Mouse (Mus musculus) neural tube, embryonic 12.5 days (tissue): ENCODE measurements around the gene Mup20. TPM values are rescaled to one million over a fixed set of nuclear protein-coding genes. Genes with fewer than 3 reads are reported as not detected.

Source experiments
- polyA plus RNA-seq: library from polyadenylated mRNA; unstranded; fragments of >200 nt; fragmentation: Nextera tagmentation; extraction: Ambion mirVana; gene quantifications from 2 replicates; pipeline ENCODE4 v1.2.1, GENCODE M21; 2016

The Mup20 gene
- polyA plus RNA-seq, 1 experiment from 2014 or later = not detected

Other genes with a start within 250 kb of the Mup20 start
- gene Mup5, start 218.9 kb downstream of the Mup20 start, polyA plus RNA-seq = not detected in 2 replicates
- gene Mup3, start 33.2 kb upstream of the Mup20 start, polyA plus RNA-seq = not detected in 2 replicates
- not detected in 2 replicates for gene Mup21, start 96.7 kb upstream of the Mup20 start, polyA plus RNA-seq
- gene Zfp37, start 176.9 kb upstream of the Mup20 start, polyA plus RNA-seq = 21.7 and 26.3 TPM in 2 replicates
- gene Slc31a2, start 208.4 kb upstream of the Mup20 start, polyA plus RNA-seq = 14.5 and 15.5 TPM in 2 replicates